Mouse (Mus musculus): ENCODE results near the gene Pip5k1c. TPM values are rescaled to one million over a fixed set of nuclear protein-coding genes. Genes with fewer than 3 reads are reported as not detected.

Gene Pip5k1c
- polyA plus RNA-seq (2014; fragmentation: Nextera tagmentation; extraction: Ambion mirVana), result 50.1 and 51.4 TPM in 2 replicates

GRCm38 (mm10) chr10:81292554-81293333 is at the start of gene Pip5k1c:
Gene Pip5k1c, plus strand, starts transcription at chr10:81292963.
- under 1% methylated on average over 75 of the region's 80 CpGs for whole genome bisulfite sequencing
- peak; percentile 95 for ATAC-seq (ENCODE audit: insufficient number of reproducible peaks, insufficient read depth, low FRiP score, low read depth)

GRCm38 (mm10) chr10:81244146-81244545 is 48.6 kb upstream of the Pip5k1c start:
- 0 out of 2 replicates have a peak, but pooled peaks have one; percentile 17 for ATAC-seq (ENCODE audit: insufficient number of reproducible peaks, insufficient read depth, low FRiP score, low read depth)
- Histone ChIP-seq H3K4me1 (ENCODE audit: control insufficient read depth, insufficient read depth, low read length) (no peaks in the 10 kb centered on the region), H3K4me3 (ENCODE audit: low read depth, low read length) (no peak overlapping the region), H3K27me3 (ENCODE audit: control insufficient read depth, insufficient read depth, low read length) (peaks cover 9% of the 10 kb centered on the region; the same call in 1 of the 2 replicates), H3K9me3 (ENCODE audit: control insufficient read depth, low read depth, low read length) (no peaks in the 10 kb centered on the region), H3K9ac (replicated peaks; ENCODE audit: low read depth, low read length) (no peak overlapping the region), H3K4me2 (replicated peaks; ENCODE audit: low read depth, low read length) (no peak overlapping the region), H3K27ac (ENCODE audit: low read length) (no peak overlapping the region), H3K36me3 (ENCODE audit: control insufficient read depth, insufficient read depth, low read length) (no peaks in the 10 kb centered on the region)
- WGBS, result 80% methylated on average over 4 of the region's 4 CpGs

More at GRCm38 (mm10) chr10:81292554-81293333, at the start of gene Pip5k1c:
- Histone ChIP-seq H3K4me2 (replicated peaks; ENCODE audit: low read depth, low read length) (peak within 1 kb of the TSS; percentile 99), H3K9me3 (ENCODE audit: control insufficient read depth, low read depth, low read length) (no peaks in the 10 kb centered on the region), H3K27ac (ENCODE audit: low read length) (peak within 1 kb of the TSS; percentile 83), H3K4me3 (ENCODE audit: low read depth, low read length) (peak within 1 kb of the TSS; percentile 82), H3K36me3 (ENCODE audit: control insufficient read depth, insufficient read depth, low read length) (no peaks in the 10 kb centered on the region), H3K9ac (replicated peaks; ENCODE audit: low read depth, low read length) (peak within 1 kb of the TSS; percentile 68), H3K4me1 (ENCODE audit: control insufficient read depth, insufficient read depth, low read length) (peaks cover 23% of the 10 kb centered on the region), H3K27me3 (ENCODE audit: control insufficient read depth, insufficient read depth, low read length) (no peaks in the 10 kb centered on the region; the same call in 1 of the 2 replicates)

- Histone ChIP-seq H3K27me3 (ENCODE audit: control insufficient read depth, insufficient read depth, low read length) (peaks cover 6% of the 10 kb centered on the region; the same call in 1 of the 2 replicates), H3K27ac (ENCODE audit: low read length) (no peak overlapping the region), H3K4me2 (replicated peaks; ENCODE audit: low read depth, low read length) (no peak overlapping the region), H3K9ac (replicated peaks; ENCODE audit: low read depth, low read length) (no peak overlapping the region), H3K9me3 (ENCODE audit: control insufficient read depth, low read depth, low read length) (no peaks in the 10 kb centered on the region), H3K4me3 (ENCODE audit: low read depth, low read length) (no peak overlapping the region), H3K4me1 (ENCODE audit: control insufficient read depth, insufficient read depth, low read length) (no peaks in the 10 kb centered on the region), H3K36me3 (ENCODE audit: control insufficient read depth, insufficient read depth, low read length) (no peaks in the 10 kb centered on the region)
- WGBS, result 13% methylated on average over 17 of the region's 17 CpGs
- peak; percentile 59; the same call in 1 of the 2 replicates for ATAC-seq (ENCODE audit: insufficient number of reproducible peaks, insufficient read depth, low FRiP score, low read depth)
These were observed 48.2 kb upstream of the Pip5k1c start for GRCm38 (mm10) chr10:81244595-81244994.

GRCm38 (mm10) chr10:81245166-81245565 is 47.6 kb upstream of the Pip5k1c start:
- 0 out of 2 replicates have a peak, but pooled peaks cover 2% of the 10 kb centered on the region for H3K27me3 ChIP-seq (ENCODE audit: control insufficient read depth, insufficient read depth, low read length)

DNA sequence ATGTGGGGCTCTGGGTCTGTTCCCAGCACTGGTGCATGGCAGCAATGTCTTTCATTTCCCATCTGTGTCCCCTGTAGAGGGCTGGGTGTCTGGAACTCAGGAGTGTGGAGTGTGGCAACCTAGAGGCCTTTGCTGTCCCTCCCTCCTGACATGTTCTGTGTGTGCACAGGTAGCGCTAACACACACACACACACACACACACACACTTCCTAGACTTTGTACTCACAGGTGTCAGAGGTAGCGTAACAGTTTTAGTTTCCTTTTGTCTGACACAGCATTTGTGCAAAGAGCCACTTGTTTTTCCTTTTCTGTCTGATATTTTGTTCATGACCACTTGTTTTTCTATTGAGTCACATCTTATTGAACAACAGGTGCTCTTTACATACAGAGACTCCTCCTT is 45.0 kb upstream of the Pip5k1c start:
- 92% methylated on average over 2 of the region's 2 CpGs for WGBS
- H3K27me3 ChIP-seq (ENCODE audit: control insufficient read depth, insufficient read depth, low read length), result peaks cover 9% of the 10 kb centered on the region
- no peak overlapping the region for H3K9ac ChIP-seq (replicated peaks; ENCODE audit: low read depth, low read length)
- no peak overlapping the region for H3K4me3 ChIP-seq (ENCODE audit: low read depth, low read length)
- H3K36me3 ChIP-seq (ENCODE audit: control insufficient read depth, insufficient read depth, low read length), result no peaks in the 10 kb centered on the region
- no peak overlapping the region for H3K27ac ChIP-seq (ENCODE audit: low read length)
- no peak overlapping the region for H3K4me2 ChIP-seq (replicated peaks; ENCODE audit: low read depth, low read length)
- no peak for ATAC-seq (ENCODE audit: insufficient number of reproducible peaks, insufficient read depth, low FRiP score, low read depth)
- H3K4me1 ChIP-seq (ENCODE audit: control insufficient read depth, insufficient read depth, low read length), result no peaks in the 10 kb centered on the region
- no peaks in the 10 kb centered on the region for H3K9me3 ChIP-seq (ENCODE audit: control insufficient read depth, low read depth, low read length)

More at GRCm38 (mm10) chr10:81245166-81245565, 47.6 kb upstream of the Pip5k1c start:
- Histone ChIP-seq H3K36me3 (ENCODE audit: control insufficient read depth, insufficient read depth, low read length) (no peaks in the 10 kb centered on the region), H3K9me3 (ENCODE audit: control insufficient read depth, low read depth, low read length) (no peaks in the 10 kb centered on the region), H3K9ac (replicated peaks; ENCODE audit: low read depth, low read length) (no peak overlapping the region), H3K4me1 (ENCODE audit: control insufficient read depth, insufficient read depth, low read length) (no peaks in the 10 kb centered on the region), H3K4me2 (replicated peaks; ENCODE audit: low read depth, low read length) (no peak overlapping the region), H3K27ac (ENCODE audit: low read length) (no peak overlapping the region), H3K4me3 (ENCODE audit: low read depth, low read length) (no peak overlapping the region)
- WGBS, result 91% methylated on average over 6 of the region's 6 CpGs
- ATAC-seq (ENCODE audit: insufficient number of reproducible peaks, insufficient read depth, low FRiP score, low read depth), result no peak

DNA sequence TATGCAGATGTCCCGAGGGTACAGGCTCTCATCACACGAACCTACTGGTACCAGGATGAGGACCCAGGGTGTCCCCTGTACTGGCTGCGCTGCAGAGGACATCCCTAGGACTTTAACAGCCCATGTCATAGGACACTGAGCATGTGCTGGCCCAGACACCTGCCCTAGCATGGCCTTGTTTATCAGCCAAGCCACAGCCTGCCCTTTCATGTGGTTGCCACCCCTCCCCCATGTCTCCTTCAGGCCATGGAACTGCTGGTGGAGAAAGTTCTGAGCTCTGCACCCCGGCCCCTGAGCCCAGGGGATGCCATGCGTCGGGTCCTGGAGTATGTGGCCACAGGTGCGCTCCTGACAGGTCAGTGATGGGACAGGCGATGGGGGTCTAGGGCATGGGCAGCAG is 43.3 kb upstream of the Pip5k1c start:
- 81% methylated on average over 8 of the region's 8 CpGs for WGBS
- H3K4me1 ChIP-seq (ENCODE audit: control insufficient read depth, insufficient read depth, low read length), result no peaks in the 10 kb centered on the region
- no peak overlapping the region for H3K9ac ChIP-seq (replicated peaks; ENCODE audit: low read depth, low read length)
- H3K9me3 ChIP-seq (ENCODE audit: control insufficient read depth, low read depth, low read length), result no peaks in the 10 kb centered on the region
- no peak for ATAC-seq (ENCODE audit: insufficient number of reproducible peaks, insufficient read depth, low FRiP score, low read depth)
- no peaks in the 10 kb centered on the region for H3K36me3 ChIP-seq (ENCODE audit: control insufficient read depth, insufficient read depth, low read length)
- peaks cover 13% of the 10 kb centered on the region for H3K27me3 ChIP-seq (ENCODE audit: control insufficient read depth, insufficient read depth, low read length)
- H3K4me3 ChIP-seq (ENCODE audit: low read depth, low read length), result no peak overlapping the region
- no peak overlapping the region for H3K27ac ChIP-seq (ENCODE audit: low read length)
- no peak overlapping the region for H3K4me2 ChIP-seq (replicated peaks; ENCODE audit: low read depth, low read length)

GRCm38 (mm10) chr10:81252424-81253419 is 40.0 kb upstream of the Pip5k1c start, which contains the start of gene Matk:
Gene Matk, plus strand, starts transcription at chr10:81252935.
- no peak within 1 kb of the TSS for H3K9ac ChIP-seq (replicated peaks; ENCODE audit: low read depth, low read length)
- peaks cover 6% of the 10 kb centered on the region; the same call in 1 of the 2 replicates for H3K4me1 ChIP-seq (ENCODE audit: control insufficient read depth, insufficient read depth, low read length)
- peak within 1 kb of the TSS; percentile 12; the same call in 1 of the 2 replicates for H3K4me3 ChIP-seq (ENCODE audit: low read depth, low read length)
- 10% methylated on average over 43 of the region's 44 CpGs for WGBS
- no peaks in the 10 kb centered on the region for H3K36me3 ChIP-seq (ENCODE audit: control insufficient read depth, insufficient read depth, low read length)
- H3K27ac ChIP-seq (ENCODE audit: low read length), result no peak within 1 kb of the TSS
- H3K9me3 ChIP-seq (ENCODE audit: control insufficient read depth, low read depth, low read length), result no peaks in the 10 kb centered on the region
- peak within 1 kb of the TSS; percentile 23; the same call in 1 of the 2 replicates for H3K4me2 ChIP-seq (replicated peaks; ENCODE audit: low read depth, low read length)
- ATAC-seq (ENCODE audit: insufficient number of reproducible peaks, insufficient read depth, low FRiP score, low read depth), result 0 out of 2 replicates have a peak, but pooled peaks have one; percentile 19
- H3K27me3 ChIP-seq (ENCODE audit: control insufficient read depth, insufficient read depth, low read length), result peaks cover 22% of the 10 kb centered on the region

- H3K4me3 ChIP-seq (ENCODE audit: low read depth, low read length), result no peak overlapping the region
- ATAC-seq (ENCODE audit: insufficient number of reproducible peaks, insufficient read depth, low FRiP score, low read depth), result no peak
- H3K27me3 ChIP-seq (ENCODE audit: control insufficient read depth, insufficient read depth, low read length), result peaks cover 32% of the 10 kb centered on the region
- H3K9me3 ChIP-seq (ENCODE audit: control insufficient read depth, low read depth, low read length), result no peaks in the 10 kb centered on the region
- H3K4me2 ChIP-seq (replicated peaks; ENCODE audit: low read depth, low read length), result no peak overlapping the region
- no peaks in the 10 kb centered on the region for H3K36me3 ChIP-seq (ENCODE audit: control insufficient read depth, insufficient read depth, low read length)
- peaks cover 8% of the 10 kb centered on the region; the same call in 1 of the 2 replicates for H3K4me1 ChIP-seq (ENCODE audit: control insufficient read depth, insufficient read depth, low read length)
- H3K27ac ChIP-seq (ENCODE audit: low read length), result no peak overlapping the region
- WGBS, result 37% methylated on average over 1 of the region's 1 CpGs
- H3K9ac ChIP-seq (replicated peaks; ENCODE audit: low read depth, low read length), result no peak overlapping the region
These were observed 37.9 kb upstream of the Pip5k1c start for GRCm38 (mm10) chr10:81254886-81255285.

All from stomach, embryonic 14.5 days (tissue).